Mouse (Mus musculus): ENCODE data around the gene Tas1r2.

- TF ChIP-seq TAL1 (IDR thresholded peaks at IDR 0.05; ENCODE audit: low read length) (no peak), GATA1 (IDR thresholded peaks at IDR 0.05; ENCODE audit: low read length) (no peak)
Measured at GRCm38 (mm10) chr4:139624706-139625105, 28.6 kb upstream of the Tas1r2 start.
